Mouse (Mus musculus): ENCODE results near the gene Myrip.
"Not testable (repeated sequence)": the region's sequence is repeated elsewhere in the genome, so short reads cannot be mapped to it uniquely, and the experiment has no call there.

Gene Myrip

GRCm38 (mm10) chr9:120301213-120301612 is at the start of gene Myrip:
Gene Myrip, plus strand, starts transcription at chr9:120301513.
- DNase-seq (ENCODE audit: inconsistent age in 2 of 2, low spot score in 1 of 2), result not testable (repeated sequence)

DNA sequence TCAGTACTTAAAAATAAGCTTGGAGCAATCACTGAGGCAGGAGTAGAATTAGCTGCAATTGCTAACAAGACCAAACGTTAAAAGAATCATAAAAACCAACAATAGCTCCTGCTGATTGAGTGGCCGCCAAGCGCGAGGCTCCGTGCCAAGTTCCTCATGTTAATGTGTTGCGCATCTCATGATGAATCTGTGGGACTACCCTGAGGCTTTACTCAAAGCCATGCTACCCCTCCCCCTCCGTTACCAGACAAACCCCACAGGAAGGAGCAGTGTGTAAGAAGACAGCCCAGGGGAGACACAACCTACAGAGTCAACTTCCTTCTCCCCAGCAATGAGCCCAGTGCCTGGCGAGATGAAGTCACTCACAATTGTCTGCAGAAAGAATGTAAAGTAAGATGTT is 41.5 kb upstream of the Myrip start:
- DNase-seq (ENCODE audit: inconsistent age in 2 of 2, low spot score in 1 of 2), result no peak

DNA sequence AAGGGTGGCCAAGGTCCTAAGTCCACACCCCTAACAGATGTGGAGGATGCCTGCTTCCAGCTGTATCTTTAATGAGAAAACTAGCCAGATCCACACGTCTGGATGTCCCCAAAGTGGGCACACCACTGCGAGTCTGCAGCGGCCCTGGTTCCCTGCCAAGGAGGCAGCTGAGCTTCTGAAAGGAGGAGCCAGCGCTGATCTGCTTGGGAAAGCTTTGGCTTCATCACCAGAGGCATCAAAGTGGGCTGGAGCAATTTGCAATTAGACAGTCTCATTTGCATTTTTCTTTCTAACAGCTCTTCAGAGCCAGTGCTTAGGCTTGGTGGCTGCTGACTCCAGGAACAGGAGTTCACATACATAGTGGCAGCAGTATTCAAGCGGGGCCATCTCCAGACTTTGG is 37.3 kb upstream of the Myrip start:
- no peak for DNase-seq (ENCODE audit: inconsistent age in 2 of 2, low spot score in 1 of 2)

DNA sequence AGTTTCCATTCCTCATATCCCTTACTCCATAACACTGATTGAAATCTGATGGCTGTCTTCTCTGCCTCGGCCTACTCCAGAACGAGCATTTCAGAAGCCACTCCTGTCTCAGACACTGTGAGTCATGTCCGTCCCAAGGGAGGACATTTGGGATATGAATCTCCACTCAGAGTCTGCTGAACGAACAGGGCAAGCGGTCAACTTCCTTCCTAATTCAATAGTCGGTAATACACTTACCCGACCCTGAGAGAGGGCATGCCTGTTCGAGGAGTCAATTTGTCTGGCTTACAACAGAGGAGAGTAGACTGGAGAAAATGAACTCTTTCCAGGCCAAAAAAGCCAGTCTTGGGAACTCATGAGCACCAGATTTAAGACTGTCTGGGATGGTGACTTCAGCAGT is 28.2 kb upstream of the Myrip start:
- DNase-seq (ENCODE audit: inconsistent age in 2 of 2, low spot score in 1 of 2), result peak; percentile 42 to 79

GRCm38 (mm10) chr9:120275226-120275625 is 26.1 kb upstream of the Myrip start:
- peak; percentile 23 to 64 for DNase-seq (ENCODE audit: inconsistent age in 2 of 2, low spot score in 1 of 2)

DNA sequence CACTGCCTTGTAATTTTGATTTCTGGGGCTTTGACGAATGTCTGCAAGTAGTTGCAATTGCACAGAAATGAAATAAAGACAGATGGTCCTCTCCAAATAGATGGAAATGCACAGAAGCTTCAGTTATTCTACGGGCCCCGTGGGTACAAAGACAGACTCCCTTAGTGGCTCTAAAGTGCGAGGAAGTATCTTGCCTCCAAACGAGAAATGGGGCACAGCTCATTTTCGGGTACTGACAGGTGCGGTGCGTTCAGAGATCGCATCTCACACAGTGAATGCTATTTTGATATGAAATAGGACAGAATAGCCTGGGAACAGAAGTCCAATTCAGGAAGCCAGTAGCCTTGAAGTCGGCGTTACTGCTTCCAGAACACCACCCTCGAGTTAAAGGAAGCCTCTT is 20.2 kb upstream of the Myrip start:
- no peak for DNase-seq (ENCODE audit: inconsistent age in 2 of 2, low spot score in 1 of 2)

DNA sequence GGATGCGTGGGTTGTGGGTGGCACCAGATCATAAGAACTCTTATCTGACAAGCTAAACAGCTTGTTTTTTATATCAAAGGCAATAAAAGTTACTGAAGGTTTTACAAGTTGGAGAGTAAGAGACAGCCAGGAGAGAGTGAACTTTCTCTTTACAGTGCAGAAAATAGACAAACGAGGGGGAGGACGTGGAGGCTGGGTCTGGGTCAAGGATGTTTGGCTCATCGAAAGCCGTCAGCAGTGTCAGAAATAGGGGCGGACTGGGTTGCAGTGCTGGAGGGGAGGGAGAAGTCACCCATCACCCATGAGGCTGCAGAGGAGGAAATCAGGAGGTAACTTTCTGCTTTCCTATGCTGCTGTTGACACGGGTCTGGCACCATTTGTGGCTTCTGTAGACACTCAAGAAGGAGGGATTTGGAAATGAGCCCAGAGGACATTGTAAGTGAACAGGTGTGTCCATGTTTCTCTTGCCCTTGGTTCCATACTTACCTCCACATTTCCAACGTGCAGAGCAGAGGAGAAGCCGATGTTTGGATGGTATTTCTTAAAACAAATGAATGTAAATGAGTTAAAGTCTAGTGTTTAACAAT is 18.8 kb upstream of the Myrip start:
- peak in 1 of 2 experiments; percentile 70 for DNase-seq (ENCODE audit: inconsistent age in 2 of 2, low spot score in 1 of 2)

GRCm38 (mm10) chr9:120283556-120283955 is 17.8 kb upstream of the Myrip start:
- no peak for DNase-seq (ENCODE audit: inconsistent age in 2 of 2, low spot score in 1 of 2)

- DNase-seq (ENCODE audit: inconsistent age in 2 of 2, low spot score in 1 of 2), result no peak
Observed at GRCm38 (mm10) chr9:120288011-120288410, 13.3 kb upstream of the Myrip start.

DNA sequence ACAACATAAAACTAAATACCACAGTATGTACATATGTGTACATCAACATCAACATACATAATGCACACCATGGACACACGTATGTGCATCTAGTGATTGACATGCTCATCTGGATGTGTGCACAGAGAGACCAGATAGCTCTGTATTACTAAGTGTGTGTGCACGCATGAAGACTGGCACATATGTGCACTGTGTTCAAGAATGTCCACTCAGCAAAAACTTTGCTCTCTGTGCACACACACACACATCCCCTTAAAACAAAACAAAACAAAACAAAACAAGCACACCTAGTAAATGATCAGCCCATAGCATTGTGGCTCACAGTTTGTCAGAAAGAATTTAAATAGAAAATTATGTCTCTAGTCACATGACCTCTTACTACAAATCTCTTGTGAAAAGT is 10.9 kb upstream of the Myrip start:
- DNase-seq (ENCODE audit: inconsistent age in 2 of 2, low spot score in 1 of 2), result no peak

- DNase-seq (ENCODE audit: inconsistent age in 2 of 2, low spot score in 1 of 2), result no peak
Observed at GRCm38 (mm10) chr9:120292488-120292887, 8.8 kb upstream of the Myrip start.

- DNase-seq (ENCODE audit: inconsistent age in 2 of 2, low spot score in 1 of 2), result peak in 1 of 2 experiments; percentile 48
Observed at GRCm38 (mm10) chr9:120295527-120295926, 5.8 kb upstream of the Myrip start.

DNA sequence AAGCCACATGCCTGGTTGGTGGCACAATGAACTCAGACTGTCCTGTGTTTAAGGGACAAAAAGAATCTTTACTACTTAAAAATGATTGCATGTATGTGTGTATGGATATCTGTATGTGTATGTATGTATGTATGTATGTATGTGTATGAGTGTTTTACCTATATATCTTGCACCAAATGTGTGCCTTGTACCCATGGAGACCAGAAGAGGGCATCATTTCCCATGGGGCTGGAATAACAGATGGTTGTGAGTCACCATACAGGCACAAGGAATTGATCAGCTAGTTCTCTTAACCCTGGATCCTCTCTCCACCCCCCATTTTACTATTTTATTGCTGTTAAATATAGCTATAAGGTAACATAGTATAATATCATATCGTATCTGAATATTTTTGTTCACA is 4.4 kb upstream of the Myrip start:
- DNase-seq (ENCODE audit: inconsistent age in 2 of 2, low spot score in 1 of 2), result no peak

GRCm38 (mm10) chr9:120299429-120299828 is 1.9 kb upstream of the Myrip start:
- no peak for DNase-seq (ENCODE audit: inconsistent age in 2 of 2, low spot score in 1 of 2)

- peak in 1 of 2 experiments; percentile 6 for DNase-seq (ENCODE audit: inconsistent age in 2 of 2, low spot score in 1 of 2)
Observed at GRCm38 (mm10) chr9:120302980-120303452, 1.7 kb downstream of the Myrip start.

DNA sequence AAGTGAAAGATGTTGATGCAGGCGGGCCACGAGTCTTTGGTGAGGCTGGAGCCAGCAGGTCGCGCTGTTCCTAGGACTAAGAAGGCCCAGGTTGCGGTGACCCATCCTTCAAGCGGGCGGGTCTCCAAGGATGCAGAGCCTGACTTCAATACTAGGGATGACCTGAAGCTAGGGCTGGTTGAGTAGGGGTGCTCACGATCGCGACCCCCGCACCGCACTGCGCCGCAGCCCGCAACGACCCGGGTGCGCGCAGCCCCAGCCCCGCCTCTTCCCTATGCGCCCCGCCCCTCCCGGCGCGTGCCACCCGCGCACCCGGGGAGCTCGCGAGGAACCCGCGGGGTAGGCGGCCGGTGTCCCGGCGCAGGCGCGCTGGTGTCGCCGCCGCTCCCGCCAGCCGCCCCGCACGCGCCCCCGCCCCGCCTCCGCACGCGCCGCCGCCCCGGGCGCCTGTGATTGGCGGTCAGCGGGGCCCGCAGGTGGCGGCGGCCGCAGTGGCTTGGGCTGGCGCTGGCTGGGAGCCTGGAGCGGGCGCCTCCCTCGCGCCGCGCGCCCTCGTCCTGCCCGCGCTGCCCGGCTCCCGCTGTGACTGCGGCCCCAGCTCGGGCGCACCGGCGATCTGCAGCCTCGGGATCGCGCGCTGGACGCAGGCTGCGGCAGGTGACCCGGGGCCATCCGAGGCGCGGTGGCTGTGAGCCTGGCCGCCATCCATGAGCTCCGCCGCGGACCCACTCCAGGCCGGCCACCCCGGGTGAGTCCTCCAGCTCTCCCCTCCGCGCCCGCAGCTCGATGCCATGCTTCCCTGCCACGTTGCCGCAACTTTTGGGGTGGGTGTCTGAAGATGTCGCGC is 2.4 kb downstream of the Myrip start:
- DNase-seq (ENCODE audit: inconsistent age in 2 of 2, low spot score in 1 of 2), result peak; percentile 50 to 83

- DNase-seq (ENCODE audit: inconsistent age in 2 of 2, low spot score in 1 of 2), result peak; percentile 6 to 52
Observed at GRCm38 (mm10) chr9:120304300-120305137, 3.2 kb downstream of the Myrip start.

GRCm38 (mm10) chr9:120315171-120315570 is 13.9 kb downstream of the Myrip start:
- no peak for DNase-seq (ENCODE audit: inconsistent age in 2 of 2, low spot score in 1 of 2)

DNA sequence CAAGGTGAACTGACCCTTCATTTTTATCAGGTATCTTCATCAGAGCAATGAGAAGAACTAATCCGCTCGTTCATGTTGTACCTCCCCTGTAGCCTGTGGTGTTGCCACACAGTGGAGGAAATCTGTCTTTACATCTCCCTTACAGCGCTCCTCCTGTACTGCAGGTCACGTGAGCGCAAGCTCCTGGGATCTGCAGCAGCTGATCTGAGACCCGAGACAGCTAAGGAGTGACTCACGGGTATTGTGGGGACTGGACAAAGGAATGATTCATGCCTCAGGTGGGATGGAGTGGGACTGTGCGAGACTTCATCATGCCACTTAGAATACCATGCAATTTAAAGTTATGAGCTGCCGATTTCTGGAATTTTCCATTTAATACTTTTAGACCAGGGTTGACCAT is 17.8 kb downstream of the Myrip start:
- no peak for DNase-seq (ENCODE audit: inconsistent age in 2 of 2, low spot score in 1 of 2)

DNA sequence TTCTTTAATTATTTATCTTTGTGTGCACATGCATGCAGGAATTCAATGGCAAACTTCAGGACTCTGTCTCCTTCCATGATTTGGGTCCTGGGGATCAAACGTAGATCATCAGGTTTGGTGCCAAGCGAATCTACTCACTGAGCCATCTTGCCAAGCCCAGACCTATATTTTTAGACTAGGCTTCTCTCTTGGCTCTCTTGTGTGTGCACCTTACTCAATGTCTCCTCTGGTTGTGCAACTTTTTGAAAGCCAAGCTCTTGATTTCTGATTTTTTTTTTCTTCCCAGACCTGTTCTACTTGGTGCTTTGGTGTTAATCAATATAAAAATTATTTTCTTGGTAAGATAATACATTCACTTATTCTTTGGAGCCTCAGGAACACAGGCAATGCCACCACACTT is 19.3 kb downstream of the Myrip start:
- DNase-seq (ENCODE audit: inconsistent age in 2 of 2, low spot score in 1 of 2), result no peak

GRCm38 (mm10) chr9:120322702-120323426 is 21.6 kb downstream of the Myrip start:
- DNase-seq (ENCODE audit: inconsistent age in 2 of 2, low spot score in 1 of 2), result no peak

All from adrenal gland, adult (tissue).